Mouse (Mus musculus): ENCODE measurements around the gene Hspa1l.

Gene Hspa1l

DNA sequence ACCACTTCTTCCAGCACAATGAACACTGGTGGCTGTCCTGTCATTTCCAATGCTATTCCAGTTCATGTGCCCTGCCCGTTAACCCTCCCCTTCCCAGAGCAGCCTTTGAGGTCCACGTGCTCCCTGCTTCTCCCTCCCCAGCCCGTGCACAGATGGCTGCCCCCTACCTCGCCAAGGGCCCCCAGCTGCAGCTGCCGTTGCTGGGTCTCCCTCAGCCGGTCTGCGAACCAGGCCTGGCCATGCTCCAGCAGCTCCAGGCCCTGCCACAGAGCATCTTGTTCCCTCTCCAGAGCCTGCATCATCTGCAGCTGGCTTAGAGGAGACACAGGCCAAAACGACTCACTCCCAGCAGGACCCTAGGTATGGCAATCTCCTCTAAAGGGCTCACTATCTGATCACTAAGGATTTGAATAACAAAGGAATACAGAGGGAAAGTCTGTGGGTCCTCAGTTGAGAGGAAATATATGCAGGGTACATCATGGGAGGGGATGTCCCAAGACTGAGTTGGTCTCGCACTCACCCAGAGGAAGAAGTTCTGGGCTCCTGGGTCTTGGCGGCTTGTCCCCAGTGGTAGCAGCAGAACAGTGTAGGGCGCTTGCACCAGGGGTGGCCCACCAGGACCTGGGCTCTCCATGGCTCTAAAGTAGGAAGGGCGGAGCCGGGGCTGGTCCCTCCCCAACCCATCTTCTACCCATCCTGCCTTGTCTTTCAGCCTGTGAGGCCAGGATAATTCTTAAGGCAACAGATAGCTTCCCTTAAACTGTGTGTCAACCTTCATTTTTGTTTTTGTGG lies 55.0 kb downstream of the Hspa1l start, which contains the start of gene Sapcd1:
Gene Sapcd1, minus strand, starts transcription at position 740 of the 792 bp plus-strand sequence.
- no peak for DNase-seq

DNA sequence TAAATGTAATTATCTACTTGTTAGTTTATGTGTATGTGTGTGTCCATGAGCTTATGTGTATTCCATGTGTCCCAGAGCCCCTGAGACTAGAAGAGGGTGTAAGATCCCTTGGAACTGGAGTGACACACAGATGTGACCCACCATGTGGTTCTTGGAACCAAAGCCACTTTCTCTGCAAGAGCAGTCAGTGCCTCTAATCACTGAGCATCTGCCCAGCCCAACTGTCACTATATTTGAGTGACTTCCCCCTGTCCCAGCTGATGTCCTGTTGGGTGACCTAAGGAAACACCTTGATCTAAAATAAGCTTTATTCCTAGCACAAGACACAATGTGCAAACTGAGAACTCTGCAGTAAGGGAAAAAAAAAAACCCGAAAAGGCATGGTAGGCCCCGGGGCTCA lies 55.8 kb downstream of the Hspa1l start:
- DNase-seq = no peak

Data from lung, postnatal 14 days (tissue).